8 mouse cellular contexts compared by ENCODE assay signal in the genomic region with DNA sequence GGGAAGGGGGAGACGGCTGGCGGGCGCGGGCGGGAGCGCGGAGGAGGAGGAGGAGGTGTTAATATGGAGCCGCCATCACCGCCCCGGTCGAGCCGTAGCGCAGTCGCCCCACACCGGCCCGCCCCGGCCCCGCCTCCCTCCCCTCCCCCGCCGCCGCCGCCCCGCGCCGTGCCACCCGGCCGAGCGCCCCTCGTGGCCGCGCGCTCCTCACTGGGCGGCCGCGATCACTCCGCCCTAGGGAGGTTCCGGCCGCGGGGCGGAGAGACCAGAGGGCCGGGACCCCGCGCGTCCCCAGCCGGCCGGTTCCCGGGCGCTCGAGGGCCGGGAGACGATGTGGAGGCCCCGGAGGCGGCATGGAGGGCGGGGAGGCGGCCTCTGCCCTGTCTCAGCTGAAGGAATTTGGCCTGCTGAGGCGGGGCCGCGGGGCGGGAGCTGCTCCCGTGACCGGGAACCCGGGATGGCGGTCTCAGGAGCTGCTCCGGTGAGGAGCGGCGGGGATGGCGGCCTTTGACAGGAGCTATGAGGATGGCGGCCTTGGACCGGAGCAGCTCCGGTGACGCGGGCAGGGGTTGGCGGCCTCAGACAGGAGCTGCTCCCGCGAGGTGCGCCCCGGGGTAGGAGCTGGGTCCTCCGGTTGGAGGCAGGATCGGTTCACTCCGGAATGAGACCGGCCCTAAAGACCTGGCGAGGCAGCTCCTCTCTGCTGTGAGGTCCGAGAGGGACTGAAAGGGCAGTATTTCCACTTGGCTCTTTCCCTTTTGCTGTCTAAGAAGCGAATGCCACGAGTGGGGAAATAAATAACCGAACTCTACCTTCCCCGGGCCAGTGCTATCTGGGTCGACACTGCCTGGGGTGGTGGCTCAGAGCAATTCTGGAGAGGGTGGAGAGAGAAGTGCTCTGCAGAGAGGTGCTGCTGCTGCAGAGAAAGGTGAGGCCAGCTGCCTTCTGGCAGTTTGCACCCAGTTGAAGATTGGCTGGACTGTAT. TPM values are rescaled to one million over a fixed set of nuclear protein-coding genes. Genes with fewer than 3 reads are reported as not detected.
DNase-seq lines count a peak whose midpoint lies in the region; ATAC-seq and TF ChIP-seq lines count a peak whose summit lies in the region.

A gene (minus strand): TSS at position 137 of the 985 bp plus-strand sequence.

- peak; percentile 90 for DNase-seq in G1E (ENCODE audit: low spot score)
- DNase-seq in cerebellum, adult 18-20 months = peak; percentile 82 to 91
- DNase-seq in forebrain, postnatal 0 days = peak; percentile 85
- peak; percentile 84 for DNase-seq in heart, postnatal 4 days
- peak; percentile 60 to 69 for DNase-seq in layer of hippocampus, adult 8-10 months (ENCODE audit: low spot score in 2 of 2)
- peak; percentile 75 for DNase-seq in ovary, adult 18-20 months (ENCODE audit: low spot score)
- DNase-seq in thymus, postnatal 0 days (ENCODE audit: low spot score) = peak; percentile 61

- peaks cover 13% of the 10 kb centered on the region for H3K36me3 ChIP-seq in G1E (replicated peaks)
- no peaks in the 10 kb centered on the region for H3K36me3 ChIP-seq in forebrain, postnatal 0 days (ENCODE audit: insufficient read depth)
- H3K36me3 ChIP-seq in lung, embryonic 15.5 days = no peaks in the 10 kb centered on the region

- TF ChIP-seq CTCF in G1E (IDR thresholded peaks at IDR 0.05; ENCODE audit: low read depth, low read length) = no peak
- TF ChIP-seq CTCF in forebrain, postnatal 0 days (IDR thresholded peaks at IDR 0.05; ENCODE audit: low read depth) = peak; percentile 43

- H3K9me3 ChIP-seq in G1E (replicated peaks) = 0 out of 2 replicates have a peak, but pooled peaks cover 4% of the 10 kb centered on the region
- H3K9me3 ChIP-seq in forebrain, postnatal 0 days (ENCODE audit: low read length) = no peaks in the 10 kb centered on the region
- no peaks in the 10 kb centered on the region for H3K9me3 ChIP-seq in lung, embryonic 15.5 days

- peak; percentile 32 for ATAC-seq in G1E (ENCODE audit: extremely low read depth, insufficient number of reproducible peaks, low FRiP score, poor library complexity, severe bottlenecking)
- ATAC-seq in forebrain, postnatal 0 days = peak; percentile 83
- peak; percentile 83 for ATAC-seq in lung, embryonic 15.5 days (ENCODE audit: borderline replicate concordance, extremely low read depth, low FRiP score, low TSS enrichment)

- H3K27ac ChIP-seq in forebrain, postnatal 0 days (ENCODE audit: low read depth, low read length) = peak within 1 kb of the TSS; percentile 98
- H3K27ac ChIP-seq in lung, embryonic 15.5 days = peak within 1 kb of the TSS; percentile 97

- H3K4me2 ChIP-seq in forebrain, postnatal 0 days (ENCODE audit: low read depth) = peak within 1 kb of the TSS; percentile 96
- H3K4me2 ChIP-seq in lung, embryonic 15.5 days = peak within 1 kb of the TSS; percentile 97

- WGBS in forebrain, postnatal 0 days = under 1% methylated on average over 51 of the region's 88 CpGs
- WGBS in lung, embryonic 15.5 days = 0% methylated on average over 61 of the region's 88 CpGs

- peak within 1 kb of the TSS; percentile 90 for H3K4me3 ChIP-seq in G1E (ENCODE audit: low read depth, low read length)
- peak within 1 kb of the TSS; percentile 92 for H3K4me3 ChIP-seq in forebrain, postnatal 0 days (ENCODE audit: low read depth, low read length)
- H3K4me3 ChIP-seq in lung, embryonic 15.5 days = peak within 1 kb of the TSS; percentile 94

- no peaks in the 10 kb centered on the region for H3K27me3 ChIP-seq in G1E (ENCODE audit: insufficient read depth, low read length)
- H3K27me3 ChIP-seq in forebrain, postnatal 0 days (ENCODE audit: insufficient read depth, low read length) = no peaks in the 10 kb centered on the region
- H3K27me3 ChIP-seq in lung, embryonic 15.5 days = no peaks in the 10 kb centered on the region

- H3K9ac ChIP-seq in forebrain, postnatal 0 days = peak within 1 kb of the TSS; percentile 97
- H3K9ac ChIP-seq in lung, embryonic 15.5 days = peak within 1 kb of the TSS; percentile 96

- peaks cover 39% of the 10 kb centered on the region for H3K4me1 ChIP-seq in G1E (ENCODE audit: insufficient read depth, low read depth, low read length)
- peaks cover 7% of the 10 kb centered on the region for H3K4me1 ChIP-seq in forebrain, postnatal 0 days (ENCODE audit: insufficient read depth)
- peaks cover 18% of the 10 kb centered on the region for H3K4me1 ChIP-seq in lung, embryonic 15.5 days

RNA-seq across cellular contexts. Expression of the gene that starts here (rescaled TPM):
- 73.9 and 74.8 TPM in 2 replicates for total RNA-seq in G1E (2014; fragmentation: Nextera tagmentation)
- total RNA-seq in G1E (2017) = 39.4 and 41.1 TPM in 2 replicates
- 22.7 and 24.2 TPM in 2 replicates for polyA plus RNA-seq in G1E (2012)
- total RNA-seq in forebrain, postnatal 0 days (2014; rRNA removed) = 30.7 and 32.6 TPM in 2 replicates
- 35.3 and 48.0 TPM in 2 replicates for polyA plus RNA-seq in forebrain, postnatal 0 days (2015; fragmentation: Nextera tagmentation; extraction: Ambion mirVana)
- total RNA-seq in heart, postnatal 4 days (2021) = 10 to 100 TPM; 43.7 to 48.1 TPM
- total RNA-seq in layer of hippocampus, adult 8-10 months (2022) = 10 to 100 TPM; 47.3 to 58.1 (median 49.5) TPM
- 26.8 and 29.3 TPM in 2 replicates for polyA plus RNA-seq in lung, embryonic 15.5 days (2015; fragmentation: Nextera tagmentation; extraction: Ambion mirVana)
- 11.5 and 12.2 TPM in 2 replicates for polyA plus RNA-seq in thymus, postnatal 0 days (2015; fragmentation: Nextera tagmentation; extraction: Ambion mirVana)

Comparison
In these comparisons a context has a peak if more than half of its experiments do, and no peak if none do; other contexts are left out.
1. Peak in every context shown above with its lines: DNase-seq, ATAC-seq, H3K4me3 ChIP-seq and H3K27ac ChIP-seq.
2. ATAC-seq: peak in every context shown above with its lines; median percentile 83 in forebrain, postnatal 0 days; 83 in lung, embryonic 15.5 days; 32 in G1E.